Mouse (Mus musculus) embryonic facial prominence, embryonic 13.5 days (tissue): ENCODE data around the gene Gal3st4. TPM values are rescaled to one million over a fixed set of nuclear protein-coding genes. Genes with fewer than 3 reads are reported as not detected.
"Not testable (repeated sequence)": the region's sequence is repeated elsewhere in the genome, so short reads cannot be mapped to it uniquely, and the experiment has no call there.

Experiments used
- ATAC-seq: fragments of 200-750 bp; cut with Nextera tagmentation; 2 replicates; pipeline ENCODE4 v1.8.0; 2017; ENCODE audit warnings: low read depth; ENCODE audit not compliant: insufficient number of reproducible peaks, insufficient read depth, low FRiP score, low TSS enrichment
- H3K27ac ChIP-seq: fragments of 300-500 bp; sonication (generic); 2 replicates; pipeline ENCODE4 v1.5.1; 2015; ENCODE audit warnings: moderate library complexity, mild to moderate bottlenecking, inconsistent platforms
- H3K27me3 ChIP-seq: fragments of 300-500 bp; sonication (generic); 2 replicates; pipeline ENCODE4 v1.6.1; 2015; ENCODE audit warnings: mild to moderate bottlenecking, inconsistent platforms
- H3K36me3 ChIP-seq: fragments of 300-500 bp; sonication (generic); 2 replicates; pipeline ENCODE4 v1.6.1; 2015; ENCODE audit warnings: mild to moderate bottlenecking, inconsistent platforms
- H3K4me1 ChIP-seq: fragments of 300-500 bp; sonication (generic); 2 replicates; pipeline ENCODE4 v1.6.1; 2015; ENCODE audit warnings: inconsistent platforms
- H3K4me2 ChIP-seq: fragments of 300-500 bp; sonication (generic); 2 replicates; pipeline ENCODE4 v1.6.1; 2015; ENCODE audit warnings: moderate library complexity, mild to moderate bottlenecking, inconsistent platforms
- H3K4me3 ChIP-seq: fragments of 300-500 bp; sonication (generic); 2 replicates; pipeline ENCODE4 v1.5.1; 2015; ENCODE audit warnings: mild to moderate bottlenecking, inconsistent platforms
- H3K9ac ChIP-seq: fragments of 300-500 bp; sonication (generic); 2 replicates; pipeline ENCODE4 v1.6.1; 2015; ENCODE audit warnings: mild to moderate bottlenecking, inconsistent platforms
- H3K9me3 ChIP-seq: fragments of 300-500 bp; sonication (generic); 2 replicates; pipeline ENCODE4 v1.6.1; 2016; ENCODE audit warnings: inconsistent platforms
- WGBS: fragments of 180-500 bp; shearing (Covaris S2); methylation state at CpG from one replicate; pipeline ENCODE4 v1.1.7; 2015; ENCODE audit warnings: mixed read lengths; 5-methylcytosine and 5-hydroxymethylcytosine counted together
- polyA plus RNA-seq: library from polyadenylated mRNA; unstranded; fragments of >200 nt; fragmentation: Nextera tagmentation; extraction: Ambion mirVana; gene quantifications from 2 replicates; pipeline ENCODE4 v1.2.1, GENCODE M21; 2015

Gene Gal3st4
- polyA plus RNA-seq, 1 experiment from 2014 or later = 3.7 TPM

GRCm38 (mm10) chr5:138233778-138234177 lies 38.9 kb downstream of the Gal3st4 start:
- Histone ChIP-seq H3K4me1 (no peaks in the 10 kb centered on the region), H3K9ac (no peak overlapping the region), H3K27me3 (no peaks in the 10 kb centered on the region), H3K4me3 (no peak overlapping the region), H3K9me3 (no peaks in the 10 kb centered on the region), H3K4me2 (no peak overlapping the region), H3K36me3 (no peaks in the 10 kb centered on the region), H3K27ac (no peak overlapping the region)
- WGBS = 80% methylated on average over 2 of the region's 2 CpGs
- ATAC-seq = no peak

- no peaks in the 10 kb centered on the region for H3K27me3 ChIP-seq
- no peak overlapping the region for H3K27ac ChIP-seq
- no peak overlapping the region for H3K9ac ChIP-seq
- H3K4me1 ChIP-seq = no peaks in the 10 kb centered on the region
- H3K4me2 ChIP-seq = no peak overlapping the region
- H3K36me3 ChIP-seq = no peaks in the 10 kb centered on the region
- no peaks in the 10 kb centered on the region for H3K9me3 ChIP-seq
- ATAC-seq = no peak
- 86% methylated on average over 3 of the region's 3 CpGs for whole genome bisulfite sequencing
- H3K4me3 ChIP-seq = no peak overlapping the region
Measured at GRCm38 (mm10) chr5:138229511-138229910, 43.1 kb downstream of the Gal3st4 start.

GRCm38 (mm10) chr5:138228026-138228425 lies 44.6 kb downstream of the Gal3st4 start:
- H3K9me3 ChIP-seq = no peaks in the 10 kb centered on the region
- no peak for ATAC-seq
- H3K9ac ChIP-seq = no peak overlapping the region
- H3K36me3 ChIP-seq = no peaks in the 10 kb centered on the region
- 52% methylated on average over 3 of the region's 3 CpGs for WGBS
- no peak overlapping the region for H3K4me2 ChIP-seq
- no peak overlapping the region for H3K27ac ChIP-seq
- H3K4me1 ChIP-seq = no peaks in the 10 kb centered on the region
- no peak overlapping the region for H3K4me3 ChIP-seq
- no peaks in the 10 kb centered on the region for H3K27me3 ChIP-seq

- H3K36me3 ChIP-seq = no peaks in the 10 kb centered on the region
- H3K27me3 ChIP-seq = no peaks in the 10 kb centered on the region
- H3K4me2 ChIP-seq = no peak overlapping the region
- no peak overlapping the region for H3K9ac ChIP-seq
- no peak for ATAC-seq
- 67% methylated on average over 2 of the region's 2 CpGs for WGBS
- no peaks in the 10 kb centered on the region for H3K4me1 ChIP-seq
- H3K4me3 ChIP-seq = no peak overlapping the region
- no peak overlapping the region for H3K27ac ChIP-seq
- H3K9me3 ChIP-seq = no peaks in the 10 kb centered on the region
Measured at GRCm38 (mm10) chr5:138227367-138227766, 45.3 kb downstream of the Gal3st4 start.

GRCm38 (mm10) chr5:138226491-138226890 lies 46.1 kb downstream of the Gal3st4 start:
- no peak overlapping the region for H3K4me2 ChIP-seq
- no peak overlapping the region for H3K27ac ChIP-seq
- 77% methylated on average over 4 of the region's 4 CpGs for WGBS
- no peak for ATAC-seq
- H3K36me3 ChIP-seq = no peaks in the 10 kb centered on the region
- H3K9me3 ChIP-seq = no peaks in the 10 kb centered on the region
- H3K4me3 ChIP-seq = no peak overlapping the region
- no peaks in the 10 kb centered on the region for H3K4me1 ChIP-seq
- H3K9ac ChIP-seq = no peak overlapping the region
- H3K27me3 ChIP-seq = no peaks in the 10 kb centered on the region

GRCm38 (mm10) chr5:138225700-138226099 lies 46.9 kb downstream of the Gal3st4 start, which contains the start of gene Nxpe5:
Gene Nxpe5, plus strand, starts transcription at chr5:138225898.
- Histone ChIP-seq H3K27me3 (no peaks in the 10 kb centered on the region), H3K36me3 (no peaks in the 10 kb centered on the region)
- WGBS = 56% methylated on average over 2 of the region's 2 CpGs

GRCm38 (mm10) chr5:138223287-138223686 lies 49.4 kb downstream of the Gal3st4 start:
- Histone ChIP-seq H3K27ac (no peak overlapping the region), H3K4me3 (no peak overlapping the region), H3K36me3 (no peaks in the 10 kb centered on the region), H3K27me3 (no peaks in the 10 kb centered on the region), H3K4me2 (no peak overlapping the region), H3K4me1 (no peaks in the 10 kb centered on the region), H3K9ac (no peak overlapping the region), H3K9me3 (no peaks in the 10 kb centered on the region)
- no peak for ATAC-seq
- WGBS = 53% methylated on average over 3 of the region's 3 CpGs

More at GRCm38 (mm10) chr5:138225700-138226099, 46.9 kb downstream of the Gal3st4 start, which contains the start of gene Nxpe5:
- Histone ChIP-seq H3K4me2 (no peak within 1 kb of the TSS), H3K9ac (no peak within 1 kb of the TSS), H3K4me1 (no peaks in the 10 kb centered on the region), H3K4me3 (no peak within 1 kb of the TSS), H3K9me3 (no peaks in the 10 kb centered on the region), H3K27ac (no peak within 1 kb of the TSS)
- no peak for ATAC-seq

GRCm38 (mm10) chr5:138222111-138222510 lies 50.5 kb downstream of the Gal3st4 start:
- H3K9me3 ChIP-seq = 0 out of 2 replicates have a peak, but pooled peaks cover 4% of the 10 kb centered on the region
- no peaks in the 10 kb centered on the region for H3K36me3 ChIP-seq
- H3K27ac ChIP-seq = no peak overlapping the region
- no peak overlapping the region for H3K4me2 ChIP-seq
- no peaks in the 10 kb centered on the region for H3K27me3 ChIP-seq
- WGBS = 22% methylated on average over 4 of the region's 4 CpGs
- H3K4me3 ChIP-seq = no peak overlapping the region
- H3K9ac ChIP-seq = no peak overlapping the region
- no peak for ATAC-seq
- H3K4me1 ChIP-seq = no peaks in the 10 kb centered on the region

GRCm38 (mm10) chr5:138219864-138220263 lies 52.8 kb downstream of the Gal3st4 start:
- Histone ChIP-seq H3K4me2 (no peak overlapping the region), H3K27ac (no peak overlapping the region), H3K36me3 (no peaks in the 10 kb centered on the region), H3K9ac (no peak overlapping the region), H3K27me3 (no peaks in the 10 kb centered on the region), H3K4me1 (no peaks in the 10 kb centered on the region), H3K9me3 (peaks cover 18% of the 10 kb centered on the region), H3K4me3 (no peak overlapping the region)
- ATAC-seq = no peak
- WGBS = 78% methylated on average over 2 of the region's 2 CpGs

GRCm38 (mm10) chr5:138216632-138217031 lies 56.0 kb downstream of the Gal3st4 start:
- H3K4me2 ChIP-seq, H3K4me3 ChIP-seq, H3K27me3 ChIP-seq, ATAC-seq, H3K27ac ChIP-seq, H3K4me1 ChIP-seq, H3K9ac ChIP-seq, H3K36me3 ChIP-seq: not testable (repeated sequence)
- H3K9me3 ChIP-seq = peaks cover 31% of the 10 kb centered on the region
- WGBS = 91% methylated on average over 13 of the region's 13 CpGs
